Comparison of ENCODE assay signal across 23 mouse cellular contexts in the genomic region with DNA sequence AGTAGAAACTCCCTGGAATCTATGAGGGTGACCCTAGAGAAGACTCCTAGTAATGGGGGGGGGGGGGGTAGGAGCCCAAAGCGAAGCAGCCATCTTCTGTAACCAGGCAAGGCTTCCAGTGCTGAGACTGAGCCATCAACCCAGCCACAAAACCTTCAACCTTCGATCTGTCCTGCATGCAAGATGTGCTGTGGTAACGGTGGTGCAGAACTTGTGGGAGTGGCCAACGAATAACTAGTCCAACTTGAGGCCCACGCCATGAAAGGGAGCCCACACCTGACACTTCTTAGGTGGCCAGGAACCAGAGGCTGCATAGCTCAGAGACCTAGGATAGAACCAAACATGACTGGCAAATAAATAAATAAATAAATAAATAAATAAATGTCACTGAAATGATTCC. TPM values are rescaled to one million over a fixed set of nuclear protein-coding genes. Genes with fewer than 3 reads are reported as not detected.
DNase-seq lines count a peak whose midpoint lies in the region; ATAC-seq and TF ChIP-seq lines count a peak whose summit lies in the region.
"Had no signal": no experiment of that assay in that cellular context is flagged by ENCODE, and none has a peak within 500 bp of the region (broad histone marks: within the 10 kb centered on the region; RNA-seq: fewer than 3 reads in every experiment).

No protein-coding gene starts in this region.

- TF ChIP-seq CTCF in liver, embryonic 14.5 days (IDR thresholded peaks at IDR 0.05; ENCODE audit: low read depth), result no peak
- no peak for TF ChIP-seq CTCF in midbrain, postnatal 0 days (IDR thresholded peaks at IDR 0.05)

- H3K4me2 ChIP-seq in liver, embryonic 13.5 days, result peak overlapping the region; percentile 79; the same call in 1 of the 2 replicates
- H3K4me2 ChIP-seq in liver, embryonic 11.5 days, result no peak overlapping the region
- peak overlapping the region; percentile 74; the same call in 1 of the 2 replicates for H3K4me2 ChIP-seq in liver, embryonic 14.5 days (ENCODE audit: low read depth)
- no peak overlapping the region for H3K4me2 ChIP-seq in midbrain, postnatal 0 days (ENCODE audit: low read depth, low read length, poor library complexity, severe bottlenecking)
- H3K4me2 ChIP-seq: embryonic facial prominence, embryonic 13.5 days; forebrain, embryonic 12.5 days; heart, embryonic 11.5 days; heart, embryonic 15.5 days; hindbrain, embryonic 12.5 days had no signal

- H3K9ac ChIP-seq in liver, embryonic 13.5 days, result peak overlapping the region; percentile 34
- no peak overlapping the region for H3K9ac ChIP-seq in liver, embryonic 11.5 days (ENCODE audit: low read depth, low read length)
- no peak overlapping the region for H3K9ac ChIP-seq in liver, embryonic 14.5 days (replicated peaks)
- no peak overlapping the region for H3K9ac ChIP-seq in midbrain, postnatal 0 days (replicated peaks; ENCODE audit: low read length, poor library complexity, severe bottlenecking)
- H3K9ac ChIP-seq: embryonic facial prominence, embryonic 13.5 days; forebrain, embryonic 12.5 days; heart, embryonic 15.5 days; hindbrain, embryonic 12.5 days had no signal

- TF ChIP-seq EP300 in liver, embryonic 14.5 days (IDR thresholded peaks at IDR 0.05; ENCODE audit: low read depth), result no peak

- WGBS in liver, embryonic 13.5 days (ENCODE audit: insufficient replicate concordance), result 42% methylated on average over 5 of the region's 5 CpGs
- 70% methylated on average over 5 of the region's 5 CpGs for WGBS in liver, embryonic 11.5 days
- 40% methylated on average over 5 of the region's 5 CpGs for WGBS in liver, embryonic 14.5 days (ENCODE audit: insufficient replicate concordance)
- 83% methylated on average over 5 of the region's 5 CpGs for WGBS in midbrain, postnatal 0 days

- peak overlapping the region; percentile 20; the same call in 1 of the 2 replicates for H3K27ac ChIP-seq in liver, embryonic 13.5 days
- no peak overlapping the region for H3K27ac ChIP-seq in liver, embryonic 11.5 days (ENCODE audit: low read depth, low read length)
- no peak overlapping the region for H3K27ac ChIP-seq in liver, embryonic 14.5 days
- H3K27ac ChIP-seq in midbrain, postnatal 0 days (ENCODE audit: low read depth, low read length), result no peak overlapping the region
- H3K27ac ChIP-seq: embryonic facial prominence, embryonic 13.5 days; forebrain, embryonic 12.5 days; heart, adult 2 months; heart, embryonic 15.5 days; hindbrain, embryonic 12.5 days; hindbrain, postnatal 0 days had no signal

- H3K4me3 ChIP-seq in liver, embryonic 13.5 days (replicated peaks), result no peak overlapping the region
- H3K4me3 ChIP-seq in liver, embryonic 11.5 days (ENCODE audit: low read depth, low read length), result no peak overlapping the region
- H3K4me3 ChIP-seq in liver, embryonic 14.5 days (ENCODE audit: insufficient read depth in 1 of 2, low read depth in 2 of 2, low read length in 2 of 2), result no peak overlapping the region
- no peak overlapping the region for H3K4me3 ChIP-seq in midbrain, postnatal 0 days (ENCODE audit: low read depth, low read length)
- H3K4me3 ChIP-seq: embryonic facial prominence, embryonic 13.5 days; forebrain, embryonic 12.5 days; heart, adult 2 months; heart, embryonic 15.5 days; hindbrain, embryonic 12.5 days had no signal

- DNase-seq in CD4-positive, CD25-positive, alpha-beta regulatory T cell, adult 2 months (ENCODE audit: low read depth, low spot score), result peak; percentile 51
- no peak for DNase-seq in liver, embryonic 13.5 days
- no peak for DNase-seq in liver, embryonic 11.5 days (ENCODE audit: low spot score)
- DNase-seq in CD4-positive helper T cell, adult 2 months (ENCODE audit: low read depth, low spot score), result peak; percentile 64
- no peak for DNase-seq in liver, embryonic 14.5 days (ENCODE audit: low read depth in 3 of 3, low spot score in 3 of 3)
- no peak for DNase-seq in midbrain, postnatal 0 days (ENCODE audit: low spot score)
- DNase-seq in left cerebral cortex, adult 8-10 months (ENCODE audit: low spot score in 2 of 2), result no peak
- DNase-seq: adrenal gland, postnatal 10 days; B cell, adult 2 months; cerebellum, adult 11 months; cerebellum, adult 8-10 months; cerebellum, postnatal 36 days; gastrocnemius, postnatal 10 days; heart, adult 2 months; heart, postnatal 4 days had no signal

- no peak for ATAC-seq in CD4-positive, CD25-positive, alpha-beta regulatory T cell, adult 4 months
- ATAC-seq in liver, embryonic 13.5 days (ENCODE audit: low read depth), result no peak
- ATAC-seq in liver, embryonic 11.5 days (replicated peaks; ENCODE audit: low FRiP score), result no peak
- ATAC-seq in liver, embryonic 14.5 days (ENCODE audit: insufficient read depth), result no peak
- no peak for ATAC-seq in midbrain, postnatal 0 days (ENCODE audit: low FRiP score)
- ATAC-seq: forebrain, embryonic 16.5 days; hindbrain, postnatal 0 days had no signal

- no peaks in the 10 kb centered on the region for H3K27me3 ChIP-seq in liver, embryonic 13.5 days
- H3K27me3 ChIP-seq in liver, embryonic 11.5 days (replicated peaks; ENCODE audit: control insufficient read depth, insufficient read depth, low read length), result no peaks in the 10 kb centered on the region
- no peaks in the 10 kb centered on the region for H3K27me3 ChIP-seq in liver, embryonic 14.5 days (ENCODE audit: control insufficient read depth, insufficient read depth, low read length)
- no peaks in the 10 kb centered on the region for H3K27me3 ChIP-seq in midbrain, postnatal 0 days (ENCODE audit: insufficient read depth, low read length)
- H3K27me3 ChIP-seq: embryonic facial prominence, embryonic 13.5 days; forebrain, embryonic 12.5 days; heart, embryonic 15.5 days; hindbrain, embryonic 12.5 days had no signal

- peaks cover 95% of the 10 kb centered on the region for H3K4me1 ChIP-seq in liver, embryonic 13.5 days (replicated peaks)
- H3K4me1 ChIP-seq in liver, embryonic 11.5 days (replicated peaks; ENCODE audit: control insufficient read depth, insufficient read depth, low read length), result peaks cover 62% of the 10 kb centered on the region
- H3K4me1 ChIP-seq in liver, embryonic 14.5 days (replicated peaks; ENCODE audit: control insufficient read depth in 2 of 2, insufficient read depth in 2 of 2, low read length in 1 of 2), result peaks cover 64 to 69% of the 10 kb centered on the region in 2 experiments
- H3K4me1 ChIP-seq in midbrain, postnatal 0 days (ENCODE audit: insufficient read depth, low read length), result no peaks in the 10 kb centered on the region

- H3K9me3 ChIP-seq in liver, embryonic 13.5 days (replicated peaks), result no peaks in the 10 kb centered on the region
- H3K9me3 ChIP-seq in liver, embryonic 11.5 days (ENCODE audit: control insufficient read depth, low read length), result no peaks in the 10 kb centered on the region
- H3K9me3 ChIP-seq in liver, embryonic 14.5 days (ENCODE audit: control insufficient read depth, low read length), result no peaks in the 10 kb centered on the region
- no peaks in the 10 kb centered on the region for H3K9me3 ChIP-seq in midbrain, postnatal 0 days (ENCODE audit: low read length)
- H3K9me3 ChIP-seq: embryonic facial prominence, embryonic 13.5 days; forebrain, embryonic 12.5 days; heart, embryonic 15.5 days; hindbrain, embryonic 12.5 days had no signal

- peaks cover 36% of the 10 kb centered on the region for H3K36me3 ChIP-seq in liver, embryonic 13.5 days
- peaks cover 4% of the 10 kb centered on the region for H3K36me3 ChIP-seq in liver, embryonic 11.5 days (ENCODE audit: control insufficient read depth, insufficient read depth, low read length)
- H3K36me3 ChIP-seq in liver, embryonic 14.5 days (replicated peaks; ENCODE audit: control insufficient read depth, insufficient read depth, low read depth), result peaks cover 21% of the 10 kb centered on the region
- no peaks in the 10 kb centered on the region for H3K36me3 ChIP-seq in midbrain, postnatal 0 days (ENCODE audit: insufficient read depth, low read length)
- H3K36me3 ChIP-seq: embryonic facial prominence, embryonic 13.5 days; heart, embryonic 15.5 days; hindbrain, embryonic 12.5 days had no signal

RNA-seq across cellular contexts. Expression of a gene that starts 8.8 kb away (rescaled TPM):
- 100 to 1,000 TPM; 138 to 179 TPM for polyA plus RNA-seq in CD4-positive, CD25-positive, alpha-beta regulatory T cell, adult 4 months (2017; shearing (Covaris generic))
- polyA plus RNA-seq in liver, embryonic 13.5 days (2015; fragmentation: Nextera tagmentation; extraction: Ambion mirVana), result 30.9 and 38.0 TPM in 2 replicates
- 43.1 and 44.3 TPM in 2 replicates for polyA plus RNA-seq in liver, embryonic 11.5 days (2014; fragmentation: Nextera tagmentation; extraction: Ambion mirVana)
- 15.1 and 20.6 TPM in 2 replicates for polyA plus RNA-seq in liver, embryonic 14.5 days (2012; rRNA removed)
- 17.9 and 18.3 TPM in 2 replicates for polyA plus RNA-seq in liver, embryonic 14.5 days (2014; fragmentation: Nextera tagmentation; extraction: Ambion mirVana)
- 26.0 and 29.6 TPM in 2 replicates for total RNA-seq in midbrain, postnatal 0 days (2014; rRNA removed)
- 15.2 and 18.2 TPM in 2 replicates for polyA plus RNA-seq in midbrain, postnatal 0 days (2015; fragmentation: Nextera tagmentation; extraction: Ambion mirVana)
- total RNA-seq in left cerebral cortex, adult 8-10 months (2022), result 10 to 100 TPM; 29.6 to 31.7 (median 30.3) TPM

RNA-seq across cellular contexts. Expression of a gene that starts 35.2 kb away (rescaled TPM):
- polyA plus RNA-seq in CD4-positive, CD25-positive, alpha-beta regulatory T cell, adult 4 months (2017; shearing (Covaris generic)), result 100 to 1,000 TPM; 155 to 182 TPM
- polyA plus RNA-seq in liver, embryonic 13.5 days (2015; fragmentation: Nextera tagmentation; extraction: Ambion mirVana), result 702 and 803 TPM in 2 replicates
- 1,011 and 1,028 TPM in 2 replicates for polyA plus RNA-seq in liver, embryonic 11.5 days (2014; fragmentation: Nextera tagmentation; extraction: Ambion mirVana)
- polyA plus RNA-seq in liver, embryonic 14.5 days (2012; rRNA removed), result 176 and 238 TPM in 2 replicates
- polyA plus RNA-seq in liver, embryonic 14.5 days (2014; fragmentation: Nextera tagmentation; extraction: Ambion mirVana), result 612 and 652 TPM in 2 replicates
- 45.8 and 51.7 TPM in 2 replicates for total RNA-seq in midbrain, postnatal 0 days (2014; rRNA removed)
- polyA plus RNA-seq in midbrain, postnatal 0 days (2015; fragmentation: Nextera tagmentation; extraction: Ambion mirVana), result 160 and 168 TPM in 2 replicates
- total RNA-seq in left cerebral cortex, adult 8-10 months (2022), result 10 to 100 TPM; 32.7 to 44.1 (median 37.2) TPM

Comparison
In these comparisons a context has a peak if more than half of its experiments do, and no peak if none do; other contexts are left out.
1. H3K4me2 ChIP-seq: peak in liver, embryonic 13.5 days (single experiment) and liver, embryonic 14.5 days (single experiment); none in liver, embryonic 11.5 days (single experiment) and midbrain, postnatal 0 days (single experiment).
2. DNase-seq: peak in CD4-positive, CD25-positive, alpha-beta regulatory T cell, adult 2 months (single experiment) and CD4-positive helper T cell, adult 2 months (single experiment); none in liver, embryonic 13.5 days (single experiment), liver, embryonic 11.5 days (single experiment), liver, embryonic 14.5 days (0 of 3), midbrain, postnatal 0 days (single experiment) and left cerebral cortex, adult 8-10 months (0 of 2).